Mouse (Mus musculus): ENCODE measurements at regions not wholly inside any gene's neighbourhood (a gene's known extent, or its start where the extent isn't known, plus 50 kb on each side); places are given as distances from the start of the nearest gene placed in this dataset.

GRCm38 (mm10) chr1:128470786-128471185 is 53.6 kb upstream of the Dars start:
- ATAC-seq (replicated peaks; ENCODE audit: low read depth, poor library complexity, severe bottlenecking), result no peak

GRCm38 (mm10) chr1:128469054-128469453 is 51.9 kb upstream of the Dars start:
- peak; percentile 66; the same call in 1 of the 2 replicates for ATAC-seq (replicated peaks; ENCODE audit: low read depth, poor library complexity, severe bottlenecking)
